Mouse (Mus musculus): ENCODE data around the gene Dock2. TPM values are rescaled to one million over a fixed set of nuclear protein-coding genes. Genes with fewer than 3 reads are reported as not detected.

Dock2 gene
- polyA plus RNA-seq, 1 experiment from 2014 or later, result 3.0 TPM

- Histone ChIP-seq H3K9ac (replicated peaks; ENCODE audit: low read depth, low read length) (no peak overlapping the region), H3K4me1 (ENCODE audit: control insufficient read depth, insufficient read depth, low read length) (no peaks in the 10 kb centered on the region), H3K27ac (ENCODE audit: low read length) (no peak overlapping the region), H3K9me3 (ENCODE audit: control insufficient read depth, low read depth, low read length) (no peaks in the 10 kb centered on the region), H3K36me3 (ENCODE audit: control insufficient read depth, insufficient read depth, low read length) (no peaks in the 10 kb centered on the region), H3K4me3 (ENCODE audit: low read depth, low read length) (no peak overlapping the region), H3K4me2 (replicated peaks; ENCODE audit: low read depth, low read length) (no peak overlapping the region), H3K27me3 (ENCODE audit: control insufficient read depth, insufficient read depth, low read length) (no peaks in the 10 kb centered on the region)
- WGBS, result 85% methylated on average over 4 of the region's 4 CpGs
- ATAC-seq (ENCODE audit: insufficient number of reproducible peaks, insufficient read depth, low FRiP score, low read depth), result no peak
Observed at GRCm38 (mm10) chr11:34372224-34372623, 411.5 kb downstream of the Dock2 start.

GRCm38 (mm10) chr11:34356109-34356508 is 427.6 kb downstream of the Dock2 start:
- H3K27ac ChIP-seq (ENCODE audit: low read length), result no peak overlapping the region
- H3K9me3 ChIP-seq (ENCODE audit: control insufficient read depth, low read depth, low read length), result no peaks in the 10 kb centered on the region
- no peak for ATAC-seq (ENCODE audit: insufficient number of reproducible peaks, insufficient read depth, low FRiP score, low read depth)
- no peak overlapping the region for H3K4me3 ChIP-seq (ENCODE audit: low read depth, low read length)
- H3K27me3 ChIP-seq (ENCODE audit: control insufficient read depth, insufficient read depth, low read length), result no peaks in the 10 kb centered on the region
- no peak overlapping the region for H3K9ac ChIP-seq (replicated peaks; ENCODE audit: low read depth, low read length)
- H3K4me2 ChIP-seq (replicated peaks; ENCODE audit: low read depth, low read length), result no peak overlapping the region
- WGBS, result 35% methylated on average over 2 of the region's 2 CpGs
- H3K4me1 ChIP-seq (ENCODE audit: control insufficient read depth, insufficient read depth, low read length), result no peaks in the 10 kb centered on the region; the same call in 1 of the 2 replicates
- no peaks in the 10 kb centered on the region for H3K36me3 ChIP-seq (ENCODE audit: control insufficient read depth, insufficient read depth, low read length)

DNA sequence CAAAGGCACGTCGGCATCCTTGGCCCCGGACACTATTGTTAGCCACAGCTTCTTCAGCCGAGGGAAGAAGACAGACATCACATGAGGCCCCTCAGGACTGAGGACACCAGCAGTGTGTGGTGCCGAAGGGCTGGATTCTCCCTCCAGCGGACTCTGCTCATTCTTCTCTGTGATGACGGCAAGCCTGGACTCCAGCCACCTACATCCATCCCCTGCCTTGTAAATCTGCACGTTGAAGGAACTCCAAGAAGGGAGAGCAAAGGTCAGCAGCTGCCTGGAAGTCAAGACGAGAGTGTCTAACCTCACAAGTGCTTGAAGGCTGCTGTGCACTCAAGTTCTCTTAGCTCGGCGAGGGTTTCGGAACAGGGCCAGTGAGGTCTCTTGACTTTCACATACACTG is 428.3 kb downstream of the Dock2 start:
- no peak for ATAC-seq (ENCODE audit: insufficient number of reproducible peaks, insufficient read depth, low FRiP score, low read depth)
- no peak overlapping the region for H3K4me2 ChIP-seq (replicated peaks; ENCODE audit: low read depth, low read length)
- 40% methylated on average over 12 of the region's 12 CpGs for WGBS
- H3K36me3 ChIP-seq (ENCODE audit: control insufficient read depth, insufficient read depth, low read length), result no peaks in the 10 kb centered on the region
- H3K9me3 ChIP-seq (ENCODE audit: control insufficient read depth, low read depth, low read length), result no peaks in the 10 kb centered on the region
- no peak overlapping the region for H3K27ac ChIP-seq (ENCODE audit: low read length)
- H3K9ac ChIP-seq (replicated peaks; ENCODE audit: low read depth, low read length), result no peak overlapping the region
- no peak overlapping the region for H3K4me3 ChIP-seq (ENCODE audit: low read depth, low read length)
- no peaks in the 10 kb centered on the region for H3K27me3 ChIP-seq (ENCODE audit: control insufficient read depth, insufficient read depth, low read length)
- no peaks in the 10 kb centered on the region; the same call in 1 of the 2 replicates for H3K4me1 ChIP-seq (ENCODE audit: control insufficient read depth, insufficient read depth, low read length)

DNA sequence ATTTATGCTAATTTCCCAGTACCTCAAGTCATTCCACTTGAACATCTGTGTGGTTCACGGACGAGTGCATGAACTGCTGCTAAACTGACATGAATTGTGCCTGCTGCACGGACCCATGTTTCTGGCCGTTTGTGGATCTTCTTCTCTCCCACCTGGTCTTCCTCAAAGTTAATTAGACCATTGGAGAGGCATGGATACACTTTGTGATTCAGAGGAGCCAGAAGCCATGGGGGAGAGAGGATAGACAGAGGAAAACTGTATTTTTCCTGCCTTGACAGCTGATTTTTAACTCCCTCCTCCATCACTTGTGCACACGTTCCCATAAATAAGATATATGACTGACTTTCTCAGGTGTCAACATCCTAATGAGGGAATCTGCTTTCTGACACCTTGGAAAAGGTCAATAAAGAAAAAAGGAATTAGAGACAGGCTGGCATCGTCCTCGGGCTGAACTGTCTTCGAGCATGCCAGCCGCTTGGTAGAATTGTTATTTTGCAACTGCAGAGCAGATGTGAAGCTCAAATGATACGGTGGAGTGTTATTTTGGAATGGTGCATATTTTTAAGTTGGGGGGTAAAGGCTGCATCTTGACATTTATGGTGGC is 434.1 kb downstream of the Dock2 start:
- 71% methylated on average over 10 of the region's 10 CpGs for WGBS
- Histone ChIP-seq H3K4me1 (ENCODE audit: control insufficient read depth, insufficient read depth, low read length) (no peaks in the 10 kb centered on the region; the same call in 1 of the 2 replicates), H3K4me3 (ENCODE audit: low read depth, low read length) (no peak overlapping the region), H3K9ac (replicated peaks; ENCODE audit: low read depth, low read length) (no peak overlapping the region), H3K36me3 (ENCODE audit: control insufficient read depth, insufficient read depth, low read length) (no peaks in the 10 kb centered on the region), H3K4me2 (replicated peaks; ENCODE audit: low read depth, low read length) (no peak overlapping the region), H3K27ac (ENCODE audit: low read length) (no peak overlapping the region), H3K9me3 (ENCODE audit: control insufficient read depth, low read depth, low read length) (no peaks in the 10 kb centered on the region), H3K27me3 (ENCODE audit: control insufficient read depth, insufficient read depth, low read length) (no peaks in the 10 kb centered on the region)
- no peak for ATAC-seq (ENCODE audit: insufficient number of reproducible peaks, insufficient read depth, low FRiP score, low read depth)

DNA sequence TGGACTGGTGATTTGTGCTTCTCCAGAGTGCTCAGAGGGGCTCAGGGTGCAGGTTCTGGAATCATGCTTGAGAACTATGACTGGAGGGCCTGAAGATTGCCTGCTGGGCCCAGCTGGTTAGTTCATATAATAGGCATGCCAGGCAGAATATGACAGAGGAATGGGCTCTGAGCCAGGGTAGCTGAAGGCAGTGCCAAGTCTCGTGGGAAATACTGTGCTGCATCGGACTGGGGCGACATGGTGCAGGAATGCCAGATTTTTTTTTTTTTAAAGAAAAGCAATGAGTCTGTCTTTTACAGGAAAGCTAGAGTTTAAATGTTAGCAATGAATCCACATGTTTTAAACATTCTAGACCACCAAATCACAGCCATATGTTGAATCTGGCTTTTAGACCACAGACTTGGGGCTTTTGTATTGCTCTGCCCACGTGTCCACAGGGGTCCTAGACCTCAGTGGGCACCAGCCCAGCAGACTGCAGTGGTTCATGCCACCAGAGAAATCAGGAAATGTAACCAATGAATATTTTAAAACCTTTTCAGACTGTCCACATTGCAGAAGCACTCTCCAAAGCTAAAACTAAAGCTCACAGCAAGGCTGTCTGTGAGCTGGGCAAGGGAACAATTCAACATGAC is 435.3 kb downstream of the Dock2 start:
- H3K4me3 ChIP-seq (ENCODE audit: low read depth, low read length), result no peak overlapping the region
- no peak overlapping the region for H3K9ac ChIP-seq (replicated peaks; ENCODE audit: low read depth, low read length)
- H3K9me3 ChIP-seq (ENCODE audit: control insufficient read depth, low read depth, low read length), result no peaks in the 10 kb centered on the region
- WGBS, result 37% methylated on average over 4 of the region's 4 CpGs
- no peaks in the 10 kb centered on the region for H3K36me3 ChIP-seq (ENCODE audit: control insufficient read depth, insufficient read depth, low read length)
- no peak overlapping the region for H3K4me2 ChIP-seq (replicated peaks; ENCODE audit: low read depth, low read length)
- H3K27ac ChIP-seq (ENCODE audit: low read length), result no peak overlapping the region
- H3K27me3 ChIP-seq (ENCODE audit: control insufficient read depth, insufficient read depth, low read length), result no peaks in the 10 kb centered on the region
- ATAC-seq (ENCODE audit: insufficient number of reproducible peaks, insufficient read depth, low FRiP score, low read depth), result peak; percentile 56; the same call in 1 of the 2 replicates
- no peaks in the 10 kb centered on the region; the same call in 1 of the 2 replicates for H3K4me1 ChIP-seq (ENCODE audit: control insufficient read depth, insufficient read depth, low read length)

- Histone ChIP-seq H3K9me3 (ENCODE audit: control insufficient read depth, low read depth, low read length) (no peaks in the 10 kb centered on the region), H3K9ac (replicated peaks; ENCODE audit: low read depth, low read length) (no peak overlapping the region), H3K27me3 (ENCODE audit: control insufficient read depth, insufficient read depth, low read length) (no peaks in the 10 kb centered on the region), H3K36me3 (ENCODE audit: control insufficient read depth, insufficient read depth, low read length) (no peaks in the 10 kb centered on the region), H3K4me3 (ENCODE audit: low read depth, low read length) (no peak overlapping the region), H3K4me2 (replicated peaks; ENCODE audit: low read depth, low read length) (no peak overlapping the region), H3K4me1 (ENCODE audit: control insufficient read depth, insufficient read depth, low read length) (0 out of 2 replicates have a peak, but pooled peaks cover 2% of the 10 kb centered on the region), H3K27ac (ENCODE audit: low read length) (no peak overlapping the region)
- WGBS, result 73% methylated on average over 5 of the region's 5 CpGs
- no peak for ATAC-seq (ENCODE audit: insufficient number of reproducible peaks, insufficient read depth, low FRiP score, low read depth)
Observed at GRCm38 (mm10) chr11:34344310-34344709, 439.4 kb downstream of the Dock2 start.

DNA sequence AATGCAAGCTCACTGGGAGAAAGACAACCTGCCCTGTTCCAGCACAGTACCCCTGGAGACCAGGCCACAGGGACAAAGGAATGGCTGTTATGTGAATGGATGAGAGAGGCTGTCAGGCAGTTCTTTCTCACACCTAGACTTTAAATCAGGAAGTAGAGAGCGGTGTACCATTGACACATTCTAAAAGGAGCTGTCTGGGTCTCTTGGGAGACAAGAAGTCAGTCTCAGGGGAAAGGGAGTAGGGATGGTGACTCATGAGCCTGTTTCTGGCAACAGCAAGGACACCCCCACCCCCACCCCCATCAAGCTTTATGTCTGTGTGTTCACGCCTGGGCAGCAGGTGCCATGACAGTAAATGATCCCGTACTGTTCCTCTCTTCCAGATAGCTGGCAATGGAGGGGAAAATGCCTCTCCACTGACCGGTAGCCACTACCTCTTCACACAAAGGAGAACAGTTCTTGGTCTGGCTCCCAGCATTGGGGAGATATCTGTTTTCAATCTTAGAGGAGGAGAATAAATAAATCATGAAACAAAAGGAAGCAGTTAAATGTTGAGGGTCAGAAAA is 439.9 kb downstream of the Dock2 start:
- WGBS, result 79% methylated on average over 4 of the region's 4 CpGs
- no peaks in the 10 kb centered on the region for H3K9me3 ChIP-seq (ENCODE audit: control insufficient read depth, low read depth, low read length)
- H3K27me3 ChIP-seq (ENCODE audit: control insufficient read depth, insufficient read depth, low read length), result no peaks in the 10 kb centered on the region
- no peak overlapping the region for H3K27ac ChIP-seq (ENCODE audit: low read length)
- H3K4me1 ChIP-seq (ENCODE audit: control insufficient read depth, insufficient read depth, low read length), result 0 out of 2 replicates have a peak, but pooled peaks cover 2% of the 10 kb centered on the region
- no peak overlapping the region for H3K4me3 ChIP-seq (ENCODE audit: low read depth, low read length)
- no peak overlapping the region for H3K4me2 ChIP-seq (replicated peaks; ENCODE audit: low read depth, low read length)
- H3K9ac ChIP-seq (replicated peaks; ENCODE audit: low read depth, low read length), result no peak overlapping the region
- no peaks in the 10 kb centered on the region for H3K36me3 ChIP-seq (ENCODE audit: control insufficient read depth, insufficient read depth, low read length)
- no peak for ATAC-seq (ENCODE audit: insufficient number of reproducible peaks, insufficient read depth, low FRiP score, low read depth)

GRCm38 (mm10) chr11:34339693-34340092 is 444.0 kb downstream of the Dock2 start:
- no peak overlapping the region for H3K4me2 ChIP-seq (replicated peaks; ENCODE audit: low read depth, low read length)
- H3K9ac ChIP-seq (replicated peaks; ENCODE audit: low read depth, low read length), result no peak overlapping the region
- WGBS, result 85% methylated on average over 5 of the region's 5 CpGs
- H3K4me1 ChIP-seq (ENCODE audit: control insufficient read depth, insufficient read depth, low read length), result 0 out of 2 replicates have a peak, but pooled peaks cover 2% of the 10 kb centered on the region
- no peaks in the 10 kb centered on the region for H3K9me3 ChIP-seq (ENCODE audit: control insufficient read depth, low read depth, low read length)
- no peak overlapping the region for H3K27ac ChIP-seq (ENCODE audit: low read length)
- H3K36me3 ChIP-seq (ENCODE audit: control insufficient read depth, insufficient read depth, low read length), result no peaks in the 10 kb centered on the region
- ATAC-seq (ENCODE audit: insufficient number of reproducible peaks, insufficient read depth, low FRiP score, low read depth), result no peak
- H3K27me3 ChIP-seq (ENCODE audit: control insufficient read depth, insufficient read depth, low read length), result no peaks in the 10 kb centered on the region
- H3K4me3 ChIP-seq (ENCODE audit: low read depth, low read length), result no peak overlapping the region

Data from stomach, embryonic 14.5 days (tissue).